Mouse (Mus musculus): Measurements from ENCODE around the gene Clba1.
"Not testable (repeated sequence)": the region's sequence is repeated elsewhere in the genome, so short reads cannot be mapped to it uniquely, and the experiment has no call there.

Clba1 gene

GRCm38 (mm10) chr12:112795466-112796104 lies 13.2 kb upstream of the Clba1 start:
- DNase-seq (ENCODE audit: low spot score): peak; percentile 78

DNA sequence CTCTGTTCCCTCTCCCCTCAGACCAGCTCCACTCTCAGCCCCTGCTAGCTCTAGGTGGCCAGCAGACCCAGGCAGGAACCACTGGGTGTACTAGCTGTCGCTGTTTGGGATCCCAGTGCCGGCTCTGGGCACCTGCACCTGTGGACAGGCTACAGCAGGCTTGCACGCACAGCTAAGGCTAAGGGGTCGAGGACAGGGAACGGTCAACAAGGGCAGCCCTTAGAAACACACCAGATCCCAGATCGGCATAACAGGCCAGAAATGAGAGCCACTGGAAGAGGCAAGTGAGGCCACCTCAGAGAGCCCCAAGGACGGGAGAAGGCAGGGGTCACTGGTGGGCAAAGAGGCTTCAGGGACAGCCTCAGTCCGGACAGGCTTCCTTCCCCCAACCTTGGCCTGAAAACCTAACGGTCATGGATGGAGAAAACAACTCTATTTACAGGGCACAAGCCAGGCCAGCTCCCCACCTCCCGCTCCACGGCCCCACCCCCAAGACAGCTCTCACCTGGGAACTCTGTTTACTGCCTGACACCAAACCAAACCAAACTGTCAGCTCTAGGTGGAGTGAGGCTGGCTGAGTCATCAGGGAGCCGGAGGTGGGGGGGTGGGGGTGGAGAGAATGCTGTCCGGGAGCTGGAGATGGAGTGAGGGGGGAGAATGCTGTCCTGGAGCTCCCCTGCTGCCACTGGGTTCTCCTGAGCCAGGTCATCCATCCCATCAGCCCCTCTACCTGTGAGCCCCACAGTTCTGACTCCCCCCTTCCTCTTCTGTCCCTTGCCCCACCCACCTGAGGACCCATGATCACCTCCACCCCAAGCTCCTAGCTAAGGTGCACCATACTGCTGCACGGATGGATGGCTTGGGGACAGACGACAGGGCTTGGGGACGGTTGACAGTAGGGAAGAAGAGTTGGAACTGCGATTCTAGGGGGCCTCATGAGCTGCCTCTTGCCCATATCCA lies 11.9 kb upstream of the Clba1 start:
- peak; percentile 55 for DNase-seq (ENCODE audit: low spot score)

GRCm38 (mm10) chr12:112797672-112798331 lies 10.9 kb upstream of the Clba1 start:
- peak; percentile 77 for DNase-seq (ENCODE audit: low spot score)

- peak; percentile 46 for DNase-seq (ENCODE audit: low spot score)
These were observed 10.4 kb upstream of the Clba1 start for GRCm38 (mm10) chr12:112798332-112798681.

DNA sequence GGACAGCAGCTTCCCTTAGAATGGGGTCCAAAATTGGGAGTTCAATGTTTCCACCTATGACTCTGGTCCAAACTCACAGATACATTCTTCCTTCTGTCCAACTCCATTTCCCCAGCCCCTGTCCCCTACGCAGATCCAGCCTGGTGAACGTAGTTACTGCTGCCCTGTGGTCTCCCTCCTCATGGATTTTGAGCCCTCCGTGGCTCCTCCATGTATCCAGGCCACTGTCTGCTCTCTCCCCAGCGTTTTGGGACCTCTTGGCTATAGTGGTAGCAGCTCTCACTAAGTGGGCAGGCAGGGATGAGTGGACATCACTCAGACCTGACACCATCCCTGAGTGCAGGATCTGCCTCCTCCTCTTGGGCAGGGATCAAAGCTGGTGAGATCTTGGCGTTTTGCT lies 10.0 kb upstream of the Clba1 start:
- DNase-seq (ENCODE audit: low spot score): no peak

DNA sequence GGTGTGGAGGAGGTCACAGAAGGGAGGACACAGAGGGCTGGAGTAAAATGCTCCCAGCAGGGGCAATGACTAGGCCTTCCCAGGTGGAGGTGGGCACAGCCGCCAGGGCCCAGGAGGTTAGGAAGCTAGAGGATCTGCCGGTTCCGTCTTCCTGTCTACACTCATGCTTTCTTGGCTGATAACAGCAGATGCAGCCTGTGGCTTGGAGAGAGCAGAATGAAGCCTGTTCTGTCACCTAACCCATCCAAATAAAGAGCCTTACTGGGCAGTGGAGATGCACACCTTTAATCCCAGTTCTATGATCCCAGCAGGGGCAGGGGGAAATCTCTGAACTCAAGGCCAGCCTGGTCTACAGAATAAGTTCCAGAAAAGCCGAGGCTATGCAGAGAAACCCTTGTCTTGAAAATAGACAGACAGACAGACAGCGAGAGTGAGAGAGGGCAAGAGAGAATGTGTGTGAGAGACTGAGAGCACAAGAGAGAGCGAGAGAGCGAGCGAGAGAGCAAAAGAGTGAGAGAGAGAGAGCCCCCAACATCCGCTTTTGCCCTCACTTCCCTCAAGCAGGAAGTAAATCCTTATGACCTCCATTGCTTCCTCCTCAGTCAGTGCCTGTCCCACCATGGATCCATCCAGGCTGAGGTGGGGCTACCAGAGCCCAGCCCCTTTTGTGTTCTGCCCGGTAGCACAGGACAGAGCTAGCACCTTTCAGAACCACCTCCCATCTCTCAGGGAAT lies 9.3 kb upstream of the Clba1 start:
- DNase-seq (ENCODE audit: low spot score): no peak

- peak; percentile 67 for DNase-seq (ENCODE audit: low spot score)
These were observed 8.3 kb upstream of the Clba1 start for GRCm38 (mm10) chr12:112800476-112800875.

GRCm38 (mm10) chr12:112801864-112802846 lies 6.6 kb upstream of the Clba1 start, which contains the start of gene Ahnak2:
Gene Ahnak2 (minus strand): TSS chr12:112802657.
- DNase-seq (ENCODE audit: low spot score): no peak

DNA sequence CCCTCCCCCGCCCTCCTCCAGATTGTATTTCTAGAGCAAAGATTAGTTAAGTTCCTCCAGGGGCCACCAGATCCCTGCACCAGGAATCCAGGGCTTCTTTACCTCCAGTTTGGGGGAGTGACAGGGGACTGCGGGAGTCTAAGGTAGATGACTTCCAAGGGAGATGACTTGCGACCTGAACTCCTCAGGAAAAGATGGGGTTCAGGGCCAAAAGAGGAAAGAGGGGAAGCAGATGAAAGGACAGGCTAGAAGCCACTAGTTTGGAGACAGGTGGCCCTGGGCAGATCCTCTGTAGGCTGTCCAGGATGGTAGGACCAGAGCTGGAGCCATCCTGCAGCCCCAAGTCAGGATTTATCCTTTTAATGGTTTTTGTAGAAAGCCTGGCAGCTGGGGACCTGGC lies 5.8 kb upstream of the Clba1 start:
- DNase-seq (ENCODE audit: low spot score): no peak

GRCm38 (mm10) chr12:112804046-112804445 lies 4.7 kb upstream of the Clba1 start:
- DNase-seq (ENCODE audit: low spot score): no peak

DNA sequence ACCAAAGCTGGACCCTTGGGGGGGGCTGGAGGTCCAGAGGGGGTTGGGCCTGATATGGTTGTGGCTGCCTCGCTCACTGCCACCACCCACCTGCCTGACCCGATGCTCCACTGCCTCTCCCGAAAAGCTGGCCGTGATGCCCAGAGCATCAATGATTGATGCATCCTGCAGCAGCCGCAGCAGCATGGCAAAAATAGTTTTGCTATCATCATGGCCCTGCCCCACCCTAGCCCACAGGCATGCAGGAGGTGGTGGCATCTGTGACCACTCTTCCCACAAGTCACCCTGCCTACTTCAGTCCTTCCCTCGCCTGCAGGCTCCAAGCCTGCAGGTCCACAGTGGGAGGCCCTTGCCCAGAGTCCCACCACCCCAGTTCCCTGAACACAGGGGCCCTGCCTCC lies 2.7 kb upstream of the Clba1 start:
- no peak for DNase-seq (ENCODE audit: low spot score)

DNA sequence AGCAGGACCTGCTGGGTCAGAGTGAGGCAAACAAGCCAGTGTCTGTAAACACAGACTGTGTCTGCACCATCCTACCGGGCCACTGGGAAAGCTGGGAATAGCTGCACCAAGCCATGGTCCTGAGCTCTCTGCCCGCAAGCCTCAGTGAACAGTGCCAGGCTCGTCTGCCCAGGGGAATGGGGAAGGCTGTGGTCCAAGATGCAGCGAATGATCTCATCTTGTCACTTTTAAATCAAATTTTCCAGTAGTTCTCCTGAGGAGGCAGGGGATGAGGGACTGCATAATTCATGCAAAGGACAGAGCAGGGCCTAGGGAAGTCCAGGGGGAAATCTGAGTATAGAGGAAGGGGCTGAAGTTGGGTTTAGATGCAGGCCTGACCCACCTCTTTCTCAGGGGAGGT lies 941 bp upstream of the Clba1 start:
- DNase-seq (ENCODE audit: low spot score): no peak

DNA sequence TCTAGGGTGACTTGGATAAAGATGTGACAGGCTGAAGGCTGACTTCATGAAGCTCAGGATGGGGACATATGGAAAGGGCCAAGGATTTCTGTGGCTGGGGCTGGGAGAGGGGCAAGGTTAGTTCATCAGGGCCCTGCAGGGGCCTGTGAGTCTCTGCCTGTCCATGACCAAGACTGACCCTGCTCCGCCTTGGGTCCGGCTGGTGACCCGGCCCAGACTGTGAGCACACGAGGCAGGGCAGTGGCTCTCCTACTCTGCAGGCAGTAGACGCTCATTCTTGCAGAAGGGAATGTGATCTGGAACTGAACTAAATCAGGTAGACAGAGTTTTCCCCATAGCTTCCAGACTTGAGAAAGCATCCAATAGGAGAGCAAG lies 538 bp upstream of the Clba1 start:
- no peak for DNase-seq (ENCODE audit: low spot score)

DNA sequence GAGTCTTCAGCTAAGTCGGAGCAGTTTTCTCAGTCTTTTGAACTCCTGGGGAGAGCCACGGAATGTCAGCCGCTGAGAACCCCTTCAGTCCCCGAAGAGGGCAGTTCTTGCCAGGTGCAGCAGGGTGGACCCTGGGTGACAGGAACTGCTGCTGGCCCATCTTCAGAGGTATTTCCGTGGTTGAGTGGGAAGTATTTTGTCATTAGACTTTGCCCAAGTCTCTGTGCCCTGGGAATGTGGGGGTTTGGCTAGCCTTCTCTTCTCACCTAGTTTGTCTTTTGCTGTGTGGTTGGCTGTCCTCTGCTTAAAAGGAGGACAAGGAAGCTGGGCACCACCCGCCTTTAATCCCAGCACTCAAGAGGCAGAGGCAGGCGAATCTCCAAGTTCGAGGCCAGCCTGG lies 904 bp downstream of the Clba1 start:
- DNase-seq (ENCODE audit: low spot score): no peak

- no peak for DNase-seq (ENCODE audit: low spot score)
These were observed 1.6 kb downstream of the Clba1 start for GRCm38 (mm10) chr12:112810092-112810885.

DNA sequence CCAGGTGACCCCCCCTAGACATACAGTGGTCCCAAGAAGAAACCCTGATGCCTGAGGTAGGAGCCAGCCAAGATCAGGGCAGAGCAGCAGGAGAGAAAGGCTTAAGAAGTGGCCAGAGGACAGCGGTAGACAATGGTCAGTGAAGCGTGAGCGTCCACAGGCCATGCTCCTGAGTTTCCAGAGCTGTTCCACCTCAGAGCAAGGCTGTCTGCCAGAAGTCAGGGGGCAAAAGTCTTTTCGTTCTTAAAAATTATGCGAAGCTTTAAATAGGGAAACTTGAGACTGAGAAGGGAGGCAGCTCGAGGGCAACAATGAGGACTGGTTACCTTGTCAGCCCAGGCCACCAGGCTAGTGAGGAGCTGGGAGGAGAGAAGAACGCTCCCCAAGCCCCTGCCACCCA lies 4.6 kb downstream of the Clba1 start:
- DNase-seq (ENCODE audit: low spot score): no peak

GRCm38 (mm10) chr12:112814682-112815470 lies 6.1 kb downstream of the Clba1 start:
- no peak for DNase-seq (ENCODE audit: low spot score)

- DNase-seq (ENCODE audit: low spot score): peak; percentile 54
These were observed 7.6 kb downstream of the Clba1 start for GRCm38 (mm10) chr12:112816294-112816693.

DNA sequence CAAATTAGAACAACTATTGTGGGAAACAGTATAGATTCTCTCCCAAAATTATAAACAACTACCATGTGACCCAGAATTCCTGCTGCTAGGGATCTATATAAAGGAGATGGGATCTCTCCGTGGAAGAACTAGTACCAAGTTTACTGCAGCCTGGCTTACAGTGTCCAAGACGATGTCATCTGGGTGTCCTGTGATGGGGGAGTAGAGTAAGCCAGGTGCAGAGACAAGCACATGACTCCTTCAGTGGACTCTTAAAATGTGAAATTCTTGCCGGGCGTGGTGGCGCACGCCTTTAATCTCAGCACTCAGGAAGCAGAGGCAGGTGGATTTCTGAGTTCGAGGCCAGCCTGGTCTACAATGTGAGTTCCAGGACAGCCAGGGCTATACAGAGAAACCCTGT lies 8.1 kb downstream of the Clba1 start:
- not testable (repeated sequence) for DNase-seq (ENCODE audit: low spot score)
